Mouse (Mus musculus) gastrocnemius, adult 8-10 months (tissue): Measurements from ENCODE around the gene Pick1. TPM values are rescaled to one million over a fixed set of nuclear protein-coding genes. Genes with fewer than 3 reads are reported as not detected.
"Not testable (repeated sequence)": the region's sequence is repeated elsewhere in the genome, so short reads cannot be mapped to it uniquely, and the experiment has no call there.

Source experiments
- DNase-seq, 2 experiments: peaks; one replicate each; pipeline ENCODE4 v3.0.0; 2022; ENCODE audit warnings: low spot score in 2 of 2
- total RNA-seq, 4 experiments: library from RNA; stranded (reverse); gene quantifications; 2 replicates each; pipeline ENCODE4 v1.2.4; 2022

Pick1 gene
- total RNA-seq, 4 experiments from 2014 or later: 30.0 to 34.8 (median 32.4) TPM

DNA sequence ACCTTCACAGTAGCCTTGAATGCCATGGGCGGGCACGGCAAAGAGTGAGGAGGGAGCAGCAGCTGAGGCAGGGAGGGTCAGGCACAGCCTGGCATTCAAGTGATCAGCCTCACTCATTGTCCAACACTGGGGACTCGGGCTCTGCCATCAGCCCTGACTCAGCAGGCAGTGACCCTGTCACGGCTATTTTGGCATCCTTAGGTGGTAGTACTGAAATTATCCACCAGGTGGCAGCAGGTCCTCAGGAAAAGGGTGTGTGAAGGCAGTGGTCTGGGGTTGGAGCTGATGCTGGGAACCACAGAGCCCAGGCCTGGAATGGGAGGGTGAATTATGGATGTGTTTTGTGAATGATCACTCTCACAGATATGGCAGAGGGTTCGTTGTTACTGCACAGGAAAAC, 4.3 kb upstream of the Pick1 start:
- DNase-seq: peak; percentile 86 to 88

DNA sequence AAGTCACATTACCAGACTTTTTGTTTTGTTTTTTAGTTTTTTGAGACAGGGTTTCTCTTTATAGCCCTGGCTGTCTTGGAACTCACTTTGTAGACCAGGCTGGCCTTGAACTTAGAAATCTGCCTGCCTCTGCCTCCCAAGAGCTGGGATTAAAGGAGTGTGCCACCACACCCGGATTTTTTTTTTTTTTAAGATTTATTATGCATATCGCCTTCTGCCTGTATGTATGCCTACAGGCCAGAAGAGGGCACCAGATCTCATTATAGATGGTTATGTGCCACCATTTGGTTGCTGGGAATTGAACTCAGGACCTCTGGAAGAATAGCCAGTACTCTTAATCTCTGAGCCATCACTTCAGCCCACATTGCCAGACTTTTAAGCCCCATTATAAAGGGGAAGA, 3.2 kb upstream of the Pick1 start:
- DNase-seq: not testable (repeated sequence)

DNA sequence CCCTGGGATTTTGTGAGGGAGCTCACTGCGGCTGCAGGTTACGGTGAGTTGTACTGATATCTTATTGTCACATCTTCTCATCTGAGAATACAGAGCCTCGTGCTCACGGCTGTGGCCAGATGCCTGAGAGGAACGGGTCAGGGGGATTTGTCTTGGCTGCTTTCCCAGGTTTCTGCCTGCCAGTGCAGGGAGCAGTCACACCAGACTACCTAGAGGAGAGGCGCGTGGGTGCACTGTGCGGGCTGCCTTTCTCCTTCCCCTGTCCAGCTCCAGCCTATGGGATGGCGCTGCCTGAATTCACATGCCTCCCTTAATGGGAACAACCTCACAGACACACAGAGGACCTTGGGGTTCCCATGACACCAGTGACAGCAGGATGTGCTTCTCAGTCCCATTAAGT, 6.3 kb downstream of the Pick1 start:
- no peak for DNase-seq

DNA sequence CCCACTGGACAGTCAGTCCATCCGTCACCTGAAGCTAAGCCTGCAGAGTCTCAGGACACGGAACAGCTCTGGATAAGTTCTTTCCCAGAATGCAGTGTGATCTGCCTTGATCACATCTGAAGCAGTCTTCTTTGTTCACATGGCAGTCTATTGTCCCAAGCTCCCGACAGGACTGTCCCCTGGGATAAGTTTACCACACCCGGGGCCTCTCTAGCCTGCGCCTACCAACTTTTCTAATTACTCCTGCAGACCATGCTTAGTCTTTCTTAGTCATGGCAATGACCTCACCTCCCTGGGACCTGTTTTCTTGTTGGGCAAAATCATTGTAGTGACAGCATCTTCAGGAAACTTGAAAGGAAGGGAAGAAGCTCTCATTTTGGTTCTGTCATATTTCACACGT, 9.1 kb downstream of the Pick1 start:
- no peak for DNase-seq

DNA sequence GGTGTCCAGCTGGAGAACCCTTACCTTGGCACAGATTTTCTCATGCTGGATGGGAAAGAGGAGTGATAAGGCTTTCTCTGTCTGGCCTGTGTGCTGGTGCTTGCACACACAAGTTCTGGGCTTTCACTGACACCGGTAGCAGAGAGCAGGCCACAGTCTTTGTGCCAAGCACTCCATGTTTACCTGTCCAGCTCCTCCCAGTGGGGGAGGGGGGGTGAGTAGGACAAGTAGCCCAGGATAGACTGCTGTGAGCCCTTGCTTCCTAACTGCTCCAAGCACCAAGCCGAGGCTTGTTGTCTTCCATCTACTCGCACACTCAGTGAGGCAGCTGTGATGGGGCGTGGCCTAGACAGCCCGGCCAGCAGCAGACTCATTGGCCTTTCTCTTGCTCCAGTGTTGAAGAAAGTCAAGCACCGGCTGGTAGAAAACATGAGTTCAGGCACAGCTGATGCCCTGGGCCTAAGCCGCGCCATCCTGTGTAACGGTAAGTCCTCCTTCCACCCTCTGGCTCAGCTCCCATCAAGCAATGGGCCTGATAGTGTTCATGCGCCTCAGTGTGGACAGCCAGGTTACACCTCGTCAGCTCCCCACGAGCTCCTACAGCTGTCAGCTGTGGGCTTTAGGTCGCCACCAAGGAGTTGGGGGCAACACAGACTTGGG, 13.7 kb downstream of the Pick1 start:
- no peak for DNase-seq

DNA sequence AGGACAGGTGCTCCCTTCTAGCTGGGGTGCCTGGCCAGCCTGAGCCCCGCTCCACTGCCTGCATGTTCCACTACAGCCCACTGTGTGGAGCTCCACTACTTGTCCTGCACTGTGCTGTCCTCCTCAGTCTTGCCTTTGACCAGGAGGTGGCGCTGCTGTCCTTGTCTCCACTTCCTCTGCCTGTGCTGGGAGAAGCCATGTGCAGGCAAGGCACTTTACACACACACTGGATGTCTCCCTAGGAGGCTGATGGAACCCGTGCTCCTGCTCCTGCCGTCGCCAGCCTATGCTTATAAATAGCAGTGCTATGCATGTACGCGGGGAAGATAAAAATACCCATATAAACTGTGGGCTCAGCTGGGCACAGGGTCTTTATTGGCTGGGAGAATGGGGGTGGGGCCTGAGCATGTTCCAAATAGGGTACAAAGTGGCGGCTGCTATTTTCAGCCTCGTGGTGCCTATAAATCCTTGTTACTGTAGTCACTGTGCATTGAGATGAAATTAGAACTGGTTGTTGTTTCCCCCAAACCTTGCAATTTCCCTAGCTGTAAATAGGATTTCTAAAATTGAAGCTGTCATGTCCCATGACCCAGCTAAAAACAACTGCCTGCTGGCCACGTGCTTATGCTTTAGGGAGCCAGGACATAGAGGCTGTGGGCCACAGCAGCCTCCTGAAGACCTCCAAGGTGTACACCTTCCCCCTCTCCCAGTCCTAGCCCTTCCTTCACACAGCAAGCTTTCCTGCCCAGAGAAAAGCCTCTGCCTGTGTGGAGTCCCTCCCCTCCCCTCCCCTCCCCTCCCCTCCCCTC, 14.5 kb downstream of the Pick1 start:
- peak; percentile 95 to 97 for DNase-seq

DNA sequence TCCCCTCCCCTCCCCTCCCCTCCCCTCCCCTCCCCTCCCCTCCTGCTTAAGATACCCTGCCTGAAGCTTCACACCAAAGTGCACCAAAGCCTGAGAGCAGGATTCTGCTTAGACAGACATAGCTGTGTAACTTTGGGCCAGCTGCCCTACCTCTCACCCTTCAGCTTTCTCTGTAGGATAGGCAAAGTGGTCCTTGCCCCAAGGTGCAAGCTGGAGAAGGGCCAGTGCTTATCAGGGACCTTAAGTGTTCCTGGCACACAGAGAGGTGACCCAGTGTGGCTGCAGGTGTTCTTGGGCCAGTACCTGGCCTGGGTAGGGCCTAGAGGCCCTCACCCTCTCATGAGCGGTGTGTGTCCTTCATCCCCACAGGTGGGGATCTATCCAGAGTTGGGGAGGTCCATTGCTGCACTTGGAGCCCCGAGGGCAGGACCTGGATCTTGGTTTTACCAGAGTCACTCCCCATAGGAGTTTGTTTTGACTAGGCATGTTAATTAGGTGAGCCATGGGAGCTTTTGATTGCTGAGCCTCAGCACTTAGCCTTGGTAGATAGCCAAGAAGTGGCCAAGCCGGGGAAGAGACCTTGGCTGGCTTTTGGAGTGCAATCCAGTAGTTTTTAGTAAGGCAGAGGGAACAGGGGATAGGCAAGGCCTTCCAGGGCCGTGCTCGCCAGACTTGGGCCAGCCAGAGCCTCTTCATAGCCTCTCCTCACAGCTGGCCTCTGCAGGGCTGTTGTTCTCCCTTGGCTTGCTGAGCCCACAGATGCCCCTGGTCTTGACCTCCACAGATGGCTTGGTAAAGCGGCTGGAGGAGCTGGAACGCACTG, 15.3 kb downstream of the Pick1 start:
- peak in 1 of 2 experiments; percentile 28 for DNase-seq

DNA sequence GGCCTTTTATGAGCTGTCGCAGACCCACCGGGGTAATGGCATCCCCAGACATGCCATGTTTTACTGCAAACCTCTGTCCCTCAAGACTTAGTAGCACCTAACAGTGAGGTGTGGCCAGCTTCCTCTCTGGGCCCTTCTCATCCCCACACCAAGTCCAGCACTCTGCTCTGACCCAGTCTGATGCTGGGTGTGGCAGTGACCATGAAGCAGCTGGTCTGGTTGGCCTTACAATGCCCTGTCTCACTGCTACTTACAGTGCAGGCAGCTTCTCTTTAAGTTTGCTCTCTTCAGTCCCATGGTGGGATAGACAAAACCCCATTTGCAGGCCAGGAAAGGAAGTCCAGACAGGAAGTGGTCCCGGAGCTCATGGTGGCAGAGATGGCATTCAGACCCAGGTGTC, 16.3 kb downstream of the Pick1 start:
- no peak for DNase-seq

DNA sequence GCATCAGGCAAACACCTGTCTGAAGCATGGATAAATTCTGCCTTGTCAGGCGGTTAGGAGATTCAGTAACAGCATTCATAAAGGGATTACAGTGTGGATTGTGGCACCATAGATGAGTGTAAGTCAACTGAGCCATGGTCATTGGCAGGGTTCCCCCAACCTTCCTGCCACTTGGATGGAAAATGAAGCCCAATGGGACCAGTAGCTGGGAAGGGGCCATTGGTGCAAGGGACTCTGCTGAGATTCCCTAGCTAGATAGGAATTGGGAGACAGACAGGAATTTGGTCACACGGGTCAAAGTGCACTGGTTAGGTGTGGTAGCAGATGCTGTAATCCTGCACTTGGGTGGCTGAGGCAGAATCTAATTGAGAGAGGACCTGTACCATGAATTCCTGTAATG, 21.3 kb downstream of the Pick1 start:
- DNase-seq: no peak

DNA sequence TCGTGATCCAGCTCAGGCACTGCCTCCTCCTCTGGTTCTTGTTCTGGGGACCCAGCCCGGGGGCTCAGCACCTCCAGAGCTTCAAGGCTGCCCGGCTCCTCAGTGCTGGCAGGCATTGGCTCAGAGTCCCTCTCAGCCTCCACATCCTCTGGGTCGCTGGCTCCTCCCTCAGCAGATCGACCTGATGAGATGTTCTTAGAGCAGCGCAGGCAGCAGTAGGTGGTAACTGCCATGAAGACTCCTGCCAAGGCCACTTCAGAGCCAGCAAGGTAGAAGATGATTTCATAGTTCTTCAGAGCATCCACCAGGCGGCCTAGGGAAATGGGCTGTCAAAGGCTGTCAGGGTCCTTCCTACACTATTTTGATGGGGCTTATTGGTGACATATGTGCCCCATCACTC, 22.2 kb downstream of the Pick1 start:
- no peak for DNase-seq

DNA sequence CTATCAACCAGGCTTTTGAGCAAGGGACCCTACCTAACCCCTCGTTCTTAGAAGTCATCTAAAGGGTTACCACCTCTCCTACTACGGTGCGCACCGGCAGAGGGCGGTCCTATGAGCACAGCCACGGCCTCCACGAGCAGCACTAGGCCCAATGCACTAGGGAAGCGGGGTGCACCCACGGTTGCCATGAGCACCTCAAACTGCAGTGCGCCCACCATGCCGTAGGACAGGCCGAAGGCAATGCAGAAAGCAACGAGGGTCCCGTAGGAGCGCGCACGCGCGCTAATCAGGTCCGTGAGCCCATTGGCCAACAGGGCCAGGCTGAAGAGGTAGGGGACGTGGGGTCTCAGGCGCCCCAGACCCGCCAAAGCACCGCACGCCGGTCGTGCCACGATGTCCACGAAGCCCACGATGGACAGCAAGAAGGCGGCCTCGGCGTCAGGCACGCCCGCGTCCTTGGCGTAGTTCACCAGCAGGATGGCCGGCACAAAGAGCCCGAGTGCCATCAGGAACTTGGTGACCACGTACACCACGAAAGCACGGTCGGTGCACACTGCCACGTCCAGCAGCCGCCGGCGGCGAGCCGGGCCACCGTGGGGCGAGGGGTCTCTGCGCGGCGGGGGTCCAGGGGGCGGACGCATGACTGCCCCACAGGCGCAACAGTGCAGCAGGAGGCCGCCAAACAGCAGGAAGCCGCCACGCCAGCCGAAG, 23.0 kb downstream of the Pick1 start:
- no peak for DNase-seq

DNA sequence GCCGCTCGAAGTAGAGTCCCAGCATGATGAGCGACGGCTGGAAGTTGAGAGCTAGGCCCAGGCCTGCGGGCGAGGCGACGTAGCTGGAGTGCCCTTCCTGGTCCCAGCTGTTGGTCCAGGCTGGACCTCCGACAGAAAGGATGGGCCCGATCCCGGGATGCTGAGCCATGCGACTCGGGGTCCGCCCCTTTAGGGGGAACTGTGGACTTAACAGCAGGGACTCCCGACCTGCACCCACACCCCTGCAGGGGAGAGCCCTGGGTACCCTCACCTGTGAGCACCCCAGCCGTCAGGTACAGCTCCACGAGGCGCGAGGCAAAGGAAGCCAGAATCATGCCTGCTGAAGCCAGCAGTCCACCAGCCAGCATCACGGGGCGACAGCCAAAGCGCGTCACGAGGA, 23.6 kb downstream of the Pick1 start:
- no peak for DNase-seq

DNA sequence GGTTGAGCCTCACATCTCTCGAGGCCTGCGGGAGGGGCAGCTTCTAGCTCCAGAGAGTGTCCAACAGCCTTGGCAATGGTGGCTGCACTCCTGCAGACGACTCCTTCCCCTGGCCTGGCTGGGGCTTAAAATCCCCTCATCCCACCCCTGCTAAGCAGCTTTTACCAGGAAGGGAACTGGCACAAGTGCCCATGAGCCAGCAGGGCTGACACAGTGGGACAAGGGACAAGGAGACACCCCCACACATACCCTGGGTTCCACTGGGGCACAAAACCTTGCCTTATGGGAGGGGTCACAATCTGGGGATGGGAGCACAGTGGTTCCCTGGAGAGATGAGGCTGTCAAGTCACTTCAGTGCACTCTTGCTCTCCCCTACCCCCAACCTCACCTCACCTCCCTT, 25.7 kb downstream of the Pick1 start, which contains the start of gene Slc16a8:
Gene Slc16a8 (minus strand): TSS at position 101 of the 400 bp plus-strand sequence.
- DNase-seq: no peak

DNA sequence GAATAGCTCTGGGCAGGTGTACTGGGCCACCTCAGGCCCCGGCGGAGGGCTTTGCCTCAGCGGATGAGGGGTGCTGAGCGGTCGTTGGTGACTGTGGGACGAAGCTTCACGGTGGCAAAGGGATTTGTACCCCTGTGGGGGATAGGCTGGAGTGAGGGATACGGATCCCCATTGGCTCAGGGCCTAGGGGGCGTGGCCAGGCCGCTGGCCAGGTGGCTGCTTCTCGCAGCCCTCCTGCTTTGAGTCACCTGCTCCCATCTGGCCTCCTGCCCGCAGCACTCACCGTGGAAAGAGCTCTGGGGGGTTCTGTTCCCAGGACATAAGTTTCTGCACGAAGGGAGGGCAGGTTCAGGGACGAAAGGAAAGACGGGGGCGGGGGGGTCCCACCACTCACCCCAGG, 29.5 kb downstream of the Pick1 start:
- no peak for DNase-seq

DNA sequence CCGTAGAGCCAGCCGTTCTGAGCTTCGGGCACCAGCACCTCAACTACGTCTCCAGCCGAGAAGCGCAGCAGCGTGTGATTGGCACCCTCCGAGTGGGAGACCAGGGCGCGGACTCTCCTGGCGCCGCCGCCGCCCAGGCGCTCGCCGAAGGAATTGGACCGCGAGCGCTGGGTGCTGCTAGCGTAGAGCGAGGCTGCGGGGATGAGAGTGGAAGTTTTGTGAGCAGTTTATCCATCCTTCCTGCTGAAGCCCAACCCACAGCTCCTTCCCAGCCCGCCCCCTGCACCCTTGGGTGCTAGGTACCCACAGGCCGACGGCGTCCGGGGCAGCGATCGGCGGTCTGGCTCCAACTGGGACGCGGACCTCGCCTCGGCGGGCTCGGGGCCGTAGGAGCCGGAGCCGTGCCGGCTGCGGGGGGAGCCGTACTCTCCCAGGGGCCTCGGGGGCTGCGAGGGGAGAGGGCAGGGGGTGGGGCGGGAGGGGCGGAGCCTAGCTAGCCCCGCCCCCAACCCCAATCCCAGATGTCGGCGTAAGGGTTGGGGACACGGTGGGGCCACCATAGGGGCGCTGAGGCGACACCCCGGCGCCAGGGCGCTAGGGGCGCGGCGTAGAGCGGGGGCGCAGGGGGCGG, 32.2 kb downstream of the Pick1 start:
- peak in 1 of 2 experiments; percentile 38 for DNase-seq

DNA sequence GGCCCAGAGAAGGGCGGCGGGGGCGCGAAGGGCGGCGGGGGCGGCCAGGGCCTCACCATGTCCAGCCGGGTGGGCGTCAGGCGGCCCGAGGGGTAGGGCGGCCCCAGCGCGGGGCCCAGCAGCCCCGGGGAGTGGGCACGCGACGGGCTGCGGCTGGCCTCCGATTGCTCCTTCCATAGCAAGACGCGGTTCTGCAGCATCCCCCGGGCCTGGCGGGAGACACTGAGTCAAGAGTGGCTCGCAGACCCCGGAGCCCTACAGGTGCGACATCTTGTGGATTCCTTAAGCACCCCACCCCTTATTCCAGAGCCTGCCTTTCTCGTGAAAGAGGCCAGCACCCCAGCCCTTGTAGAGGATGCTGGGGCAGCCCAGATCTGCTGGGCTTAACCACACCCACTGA, 32.8 kb downstream of the Pick1 start:
- no peak for DNase-seq

DNA sequence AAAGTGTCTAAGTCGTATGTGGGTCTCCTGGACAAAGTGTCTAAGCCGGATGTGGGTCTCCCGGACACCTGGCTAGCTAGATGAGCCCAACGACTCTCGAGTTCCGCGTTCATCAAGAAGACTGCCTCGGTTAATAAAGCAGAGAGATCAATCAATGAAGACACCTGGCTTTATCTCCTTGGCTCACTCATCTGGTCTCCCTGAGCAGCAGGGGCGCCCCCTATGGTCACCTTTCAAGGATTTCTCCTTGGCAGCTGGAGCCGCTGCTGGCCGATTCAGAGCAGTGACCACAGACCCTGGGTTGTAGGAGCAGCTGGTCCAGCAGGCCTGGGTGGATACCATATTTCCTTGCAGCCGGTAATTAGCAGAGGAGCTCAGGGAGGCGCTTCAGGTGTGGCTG, 33.4 kb downstream of the Pick1 start:
- peak in 1 of 2 experiments; percentile 36 for DNase-seq

DNA sequence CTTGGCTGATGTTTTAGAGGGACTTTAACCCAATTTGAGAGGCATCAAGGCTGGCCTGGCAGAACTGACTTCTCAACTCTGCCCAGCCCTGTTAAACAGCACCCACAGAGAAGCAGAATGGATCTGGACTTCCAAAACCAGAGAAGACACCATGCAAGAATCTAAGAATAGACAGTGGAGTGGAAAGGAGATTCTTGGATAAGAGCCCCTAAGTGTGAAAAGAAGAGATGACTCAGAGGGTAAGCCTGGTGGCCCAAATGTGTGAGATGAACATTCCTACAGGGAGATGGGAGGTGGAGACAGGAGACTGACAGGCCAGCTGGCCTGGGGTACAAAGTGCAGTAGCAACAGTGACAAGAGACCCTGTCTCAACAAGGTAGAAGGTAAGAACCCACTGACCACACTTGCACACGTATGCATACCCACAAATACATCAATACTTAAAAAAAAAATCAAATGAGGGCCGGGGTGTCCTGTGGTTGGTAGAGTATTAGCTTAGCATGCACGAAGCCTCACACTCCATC, 33.9 kb downstream of the Pick1 start:
- no peak for DNase-seq

DNA sequence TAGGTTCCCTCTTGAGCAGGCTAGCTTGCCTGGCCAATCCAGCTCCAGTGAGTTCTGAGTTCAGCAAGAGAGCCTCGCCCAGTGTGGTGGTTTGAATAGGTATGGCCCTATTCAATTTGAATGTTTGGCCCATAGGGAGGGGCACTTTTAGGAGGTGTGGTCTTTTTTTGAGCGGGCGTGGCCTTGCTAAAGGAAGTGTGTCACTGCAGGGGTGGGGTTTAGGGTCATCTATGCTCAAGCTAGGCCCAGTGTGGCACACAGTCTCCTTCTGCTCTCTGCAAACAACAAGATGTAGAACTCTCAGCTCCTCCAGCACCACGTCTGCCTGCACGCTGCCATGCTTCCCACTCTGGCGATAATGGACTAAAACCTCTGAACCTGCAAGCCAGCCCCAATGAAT, 34.8 kb downstream of the Pick1 start:
- DNase-seq: no peak

DNA sequence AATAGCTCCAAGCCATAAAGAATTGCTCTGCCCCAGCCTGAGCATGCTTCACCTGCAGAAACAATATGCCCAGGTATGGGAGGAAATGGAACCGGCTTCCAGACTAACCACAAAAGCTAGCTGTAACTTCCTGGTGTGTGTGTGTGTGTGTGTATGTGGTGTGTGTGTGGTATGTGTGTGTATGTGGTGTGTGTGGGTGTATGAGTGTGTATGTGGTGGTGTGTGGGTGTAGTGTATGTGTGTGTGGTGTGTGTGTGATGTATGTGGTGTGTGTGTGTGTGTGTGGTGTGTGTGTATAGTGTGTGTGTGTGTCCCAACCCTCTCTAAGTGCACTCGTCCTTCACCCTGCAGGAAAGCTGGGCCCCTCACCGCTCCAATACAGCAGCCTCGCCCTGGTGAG, 36.4 kb downstream of the Pick1 start:
- no peak for DNase-seq

DNA sequence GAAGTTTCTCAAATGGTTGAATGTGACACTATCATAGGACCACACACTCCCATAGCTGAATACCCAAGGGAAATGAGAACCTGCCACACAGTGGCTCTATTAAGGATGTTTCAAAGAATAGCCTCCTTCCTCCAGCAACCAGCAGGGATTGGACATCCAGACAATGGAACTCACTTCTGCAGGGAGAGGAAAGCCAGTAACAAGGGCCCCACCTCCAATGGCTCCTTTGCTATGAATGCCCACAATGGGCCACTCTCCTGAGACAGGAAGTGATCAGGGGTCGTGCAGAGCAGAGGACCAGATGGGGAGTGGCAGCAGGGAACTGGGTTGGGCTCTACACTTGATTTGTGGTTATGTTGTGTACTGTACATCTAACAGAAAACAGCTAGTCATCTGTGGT, 39.5 kb downstream of the Pick1 start:
- no peak for DNase-seq
